Mouse (Mus musculus): Measurements from ENCODE around the gene Dhfr. TPM values are rescaled to one million over a fixed set of nuclear protein-coding genes. Genes with fewer than 3 reads are reported as not detected.

Gene Dhfr
- polyA plus RNA-seq, 2 experiments, result 10.9 to 12.7 TPM

- DNase-seq (ENCODE audit: low spot score), result no peak
- Histone ChIP-seq H3K9ac (ENCODE audit: low read depth, low read length, severe bottlenecking) (no peak overlapping the region), H3K4me2 (replicated peaks; ENCODE audit: low read depth, low read length, severe bottlenecking) (no peak overlapping the region), H3K27me3 (ENCODE audit: control insufficient read depth, insufficient read depth, low read length) (no peaks in the 10 kb centered on the region), H3K27ac (replicated peaks; ENCODE audit: low read depth, low read length) (no peak overlapping the region), H3K4me1 (ENCODE audit: control insufficient read depth, insufficient read depth, low read length) (no peaks in the 10 kb centered on the region), H3K36me3 (ENCODE audit: control insufficient read depth, insufficient read depth, low read length) (no peaks in the 10 kb centered on the region), H3K9me3 (ENCODE audit: control insufficient read depth, low read length) (no peaks in the 10 kb centered on the region), H3K4me3 (replicated peaks; ENCODE audit: low read length) (no peak overlapping the region)
- ATAC-seq (ENCODE audit: low FRiP score, low read depth), result no peak
- TF ChIP-seq POLR2A (IDR thresholded peaks at IDR 0.05; ENCODE audit: borderline replicate concordance, extremely low read depth, insufficient read depth, insufficient read length), result no peak
- 80% methylated on average over 2 of the region's 2 CpGs for WGBS
Measured at GRCm38 (mm10) chr13:92410486-92410885, 56.0 kb downstream of the Dhfr start.

GRCm38 (mm10) chr13:92419630-92420029 lies 65.1 kb downstream of the Dhfr start:
- TF ChIP-seq POLR2A (IDR thresholded peaks at IDR 0.05; ENCODE audit: borderline replicate concordance, extremely low read depth, insufficient read depth, insufficient read length), result no peak
- Histone ChIP-seq H3K36me3 (ENCODE audit: control insufficient read depth, insufficient read depth, low read length) (no peaks in the 10 kb centered on the region), H3K4me1 (ENCODE audit: control insufficient read depth, insufficient read depth, low read length) (no peaks in the 10 kb centered on the region), H3K9me3 (ENCODE audit: control insufficient read depth, low read length) (no peaks in the 10 kb centered on the region), H3K4me2 (replicated peaks; ENCODE audit: low read depth, low read length, severe bottlenecking) (no peak overlapping the region), H3K9ac (ENCODE audit: low read depth, low read length, severe bottlenecking) (no peak overlapping the region), H3K27ac (replicated peaks; ENCODE audit: low read depth, low read length) (no peak overlapping the region), H3K27me3 (ENCODE audit: control insufficient read depth, insufficient read depth, low read length) (0 out of 2 replicates have a peak, but pooled peaks cover 1% of the 10 kb centered on the region), H3K4me3 (replicated peaks; ENCODE audit: low read length) (no peak overlapping the region)
- DNase-seq (ENCODE audit: low spot score) (no peak), ATAC-seq (ENCODE audit: low FRiP score, low read depth) (no peak)
- WGBS, result 86% methylated on average over 11 of the region's 11 CpGs

- ATAC-seq (ENCODE audit: low FRiP score, low read depth), result no peak
- no peaks in the 10 kb centered on the region for H3K9me3 ChIP-seq (ENCODE audit: control insufficient read depth, low read length)
- WGBS, result 57% methylated on average over 3 of the region's 3 CpGs
Measured at GRCm38 (mm10) chr13:92423711-92424110, 69.2 kb downstream of the Dhfr start.

GRCm38 (mm10) chr13:92425758-92426264 lies 71.3 kb downstream of the Dhfr start, which contains the start of gene Ankrd34b:
Gene Ankrd34b, plus strand, starts transcription at chr13:92425896.
- Histone ChIP-seq H3K4me1 (ENCODE audit: control insufficient read depth, insufficient read depth, low read length) (peaks cover 4% of the 10 kb centered on the region; the same call in 1 of the 2 replicates), H3K27me3 (ENCODE audit: control insufficient read depth, insufficient read depth, low read length) (peaks cover 38% of the 10 kb centered on the region), H3K4me3 (replicated peaks; ENCODE audit: low read length) (peak within 1 kb of the TSS; percentile 54), H3K27ac (replicated peaks; ENCODE audit: low read depth, low read length) (no peak within 1 kb of the TSS), H3K9ac (ENCODE audit: low read depth, low read length, severe bottlenecking) (peak within 1 kb of the TSS; percentile 44), H3K4me2 (replicated peaks; ENCODE audit: low read depth, low read length, severe bottlenecking) (peak within 1 kb of the TSS; percentile 100), H3K36me3 (ENCODE audit: control insufficient read depth, insufficient read depth, low read length) (no peaks in the 10 kb centered on the region), H3K9me3 (ENCODE audit: control insufficient read depth, low read length) (no peaks in the 10 kb centered on the region)
- ATAC-seq (ENCODE audit: low FRiP score, low read depth) (peak; percentile 70; the same call in 1 of the 2 replicates), DNase-seq (ENCODE audit: low spot score) (peak; percentile 6)
- under 1% methylated on average over 35 of the region's 54 CpGs for WGBS
- TF ChIP-seq POLR2A (IDR thresholded peaks at IDR 0.05; ENCODE audit: borderline replicate concordance, extremely low read depth, insufficient read depth, insufficient read length), result no peak

More at GRCm38 (mm10) chr13:92423711-92424110, 69.2 kb downstream of the Dhfr start:
- no peak overlapping the region for H3K4me2 ChIP-seq (replicated peaks; ENCODE audit: low read depth, low read length, severe bottlenecking)
- no peak for DNase-seq (ENCODE audit: low spot score)
- peaks cover 38% of the 10 kb centered on the region for H3K27me3 ChIP-seq (ENCODE audit: control insufficient read depth, insufficient read depth, low read length)
- no peak for TF ChIP-seq POLR2A (IDR thresholded peaks at IDR 0.05; ENCODE audit: borderline replicate concordance, extremely low read depth, insufficient read depth, insufficient read length)
- no peaks in the 10 kb centered on the region for H3K36me3 ChIP-seq (ENCODE audit: control insufficient read depth, insufficient read depth, low read length)
- H3K9ac ChIP-seq (ENCODE audit: low read depth, low read length, severe bottlenecking), result no peak overlapping the region
- no peak overlapping the region for H3K27ac ChIP-seq (replicated peaks; ENCODE audit: low read depth, low read length)
- H3K4me1 ChIP-seq (ENCODE audit: control insufficient read depth, insufficient read depth, low read length), result peaks cover 4% of the 10 kb centered on the region; the same call in 1 of the 2 replicates
- H3K4me3 ChIP-seq (replicated peaks; ENCODE audit: low read length), result no peak overlapping the region

- DNase-seq (ENCODE audit: low spot score), result no peak
- peak overlapping the region; percentile 100 for H3K4me2 ChIP-seq (replicated peaks; ENCODE audit: low read depth, low read length, severe bottlenecking)
- peaks cover 4% of the 10 kb centered on the region; the same call in 1 of the 2 replicates for H3K4me1 ChIP-seq (ENCODE audit: control insufficient read depth, insufficient read depth, low read length)
- peak; percentile 50; the same call in 1 of the 2 replicates for ATAC-seq (ENCODE audit: low FRiP score, low read depth)
- H3K4me3 ChIP-seq (replicated peaks; ENCODE audit: low read length), result peak overlapping the region; percentile 54
- peak overlapping the region; percentile 44 for H3K9ac ChIP-seq (ENCODE audit: low read depth, low read length, severe bottlenecking)
- H3K27me3 ChIP-seq (ENCODE audit: control insufficient read depth, insufficient read depth, low read length), result peaks cover 38% of the 10 kb centered on the region
- no peak overlapping the region for H3K27ac ChIP-seq (replicated peaks; ENCODE audit: low read depth, low read length)
- H3K36me3 ChIP-seq (ENCODE audit: control insufficient read depth, insufficient read depth, low read length), result no peaks in the 10 kb centered on the region
- H3K9me3 ChIP-seq (ENCODE audit: control insufficient read depth, low read length), result no peaks in the 10 kb centered on the region
- TF ChIP-seq POLR2A (IDR thresholded peaks at IDR 0.05; ENCODE audit: borderline replicate concordance, extremely low read depth, insufficient read depth, insufficient read length), result no peak
- WGBS, result 2% methylated on average over 71 of the region's 92 CpGs
Measured at GRCm38 (mm10) chr13:92426294-92427051, 71.9 kb downstream of the Dhfr start.

Measured in limb, embryonic 14.5 days (tissue).